7 mouse cellular contexts compared by ENCODE assay signal in genomic region chr2:165288315-165289031, GRCm38 (mm10). TPM values are rescaled to one million over a fixed set of nuclear protein-coding genes. Genes with fewer than 3 reads are reported as not detected.
A peak's percentile ranks its signal among the peaks of the same experiment; 100 is the strongest.
DNase-seq lines count a peak whose midpoint lies in the region; ATAC-seq and TF ChIP-seq lines count a peak whose summit lies in the region.

No protein-coding gene starts in this region.

- peak overlapping the region; percentile 58 for H3K9ac ChIP-seq in embryonic facial prominence, embryonic 15.5 days
- peak overlapping the region; percentile 18; the same call in 1 of the 2 replicates for H3K9ac ChIP-seq in kidney, embryonic 14.5 days (ENCODE audit: low read depth, low read length)
- peak overlapping the region; percentile 71 for H3K9ac ChIP-seq in limb, embryonic 12.5 days (replicated peaks)

- 52% methylated on average over 18 of the region's 18 CpGs for WGBS in embryonic facial prominence, embryonic 15.5 days
- 67% methylated on average over 18 of the region's 18 CpGs for WGBS in heart, embryonic 10.5 days
- 69% methylated on average over 18 of the region's 18 CpGs for WGBS in kidney, embryonic 14.5 days
- 69% methylated on average over 18 of the region's 18 CpGs for WGBS in limb, embryonic 12.5 days

- ATAC-seq in embryonic facial prominence, embryonic 15.5 days (ENCODE audit: insufficient number of reproducible peaks, low FRiP score, low TSS enrichment, low read depth) = peak; percentile 69
- peak; percentile 40; the same call in 1 of the 2 replicates for ATAC-seq in kidney, embryonic 14.5 days (ENCODE audit: low FRiP score, low TSS enrichment)
- no peak for ATAC-seq in limb, embryonic 12.5 days (ENCODE audit: insufficient number of reproducible peaks, insufficient read depth, low FRiP score, low TSS enrichment, low read depth)

- TF ChIP-seq POLR2A in bone marrow macrophage, adult 2 months (IDR thresholded peaks at IDR 0.05; ENCODE audit: borderline replicate concordance, low read depth, low read length) = no peak
- no peak for TF ChIP-seq POLR2A in myocyte (IDR thresholded peaks at IDR 0.05; ENCODE audit: insufficient read length, low read depth)

- peak overlapping the region; percentile 85 for H3K4me2 ChIP-seq in embryonic facial prominence, embryonic 15.5 days (replicated peaks)
- peak overlapping the region; percentile 95 for H3K4me2 ChIP-seq in kidney, embryonic 14.5 days (replicated peaks; ENCODE audit: low read depth, low read length)
- H3K4me2 ChIP-seq in limb, embryonic 12.5 days = peak overlapping the region; percentile 79
- peak overlapping the region; percentile 96 for H3K4me2 ChIP-seq in myocyte (ENCODE audit: low read depth)

- H3K4me1 ChIP-seq in bone marrow macrophage, adult 2 months (ENCODE audit: control insufficient read depth, insufficient read depth, low read length) = peaks cover 27% of the 10 kb centered on the region
- H3K4me1 ChIP-seq in embryonic facial prominence, embryonic 15.5 days = peaks cover 29% of the 10 kb centered on the region
- peaks cover 34% of the 10 kb centered on the region for H3K4me1 ChIP-seq in heart, embryonic 10.5 days
- peaks cover 17% of the 10 kb centered on the region for H3K4me1 ChIP-seq in kidney, embryonic 14.5 days (ENCODE audit: control insufficient read depth, insufficient read depth, low read length)
- peaks cover 19% of the 10 kb centered on the region for H3K4me1 ChIP-seq in limb, embryonic 12.5 days (replicated peaks)

- no peaks in the 10 kb centered on the region for H3K9me3 ChIP-seq in embryonic facial prominence, embryonic 15.5 days (replicated peaks)
- no peaks in the 10 kb centered on the region for H3K9me3 ChIP-seq in heart, embryonic 10.5 days
- H3K9me3 ChIP-seq in kidney, embryonic 14.5 days (ENCODE audit: control insufficient read depth, low read length) = no peaks in the 10 kb centered on the region
- H3K9me3 ChIP-seq in limb, embryonic 12.5 days = no peaks in the 10 kb centered on the region

- H3K27me3 ChIP-seq in embryonic facial prominence, embryonic 15.5 days = no peaks in the 10 kb centered on the region
- no peaks in the 10 kb centered on the region for H3K27me3 ChIP-seq in heart, embryonic 10.5 days (ENCODE audit: insufficient read depth, poor library complexity, severe bottlenecking)
- no peaks in the 10 kb centered on the region for H3K27me3 ChIP-seq in kidney, embryonic 14.5 days (ENCODE audit: control insufficient read depth, insufficient read depth, low read length)
- H3K27me3 ChIP-seq in limb, embryonic 12.5 days = no peaks in the 10 kb centered on the region
- H3K27me3 ChIP-seq in myocyte (ENCODE audit: control insufficient read depth, insufficient read depth, insufficient read length) = no peaks in the 10 kb centered on the region

- H3K27ac ChIP-seq in bone marrow macrophage, adult 2 months (ENCODE audit: insufficient read depth, low read depth, low read length) = peak overlapping the region; percentile 66
- peak overlapping the region; percentile 88 for H3K27ac ChIP-seq in embryonic facial prominence, embryonic 15.5 days (replicated peaks)
- H3K27ac ChIP-seq in heart, embryonic 10.5 days = peak overlapping the region; percentile 91
- no peak overlapping the region for H3K27ac ChIP-seq in kidney, embryonic 14.5 days (ENCODE audit: low read depth, low read length)
- H3K27ac ChIP-seq in limb, embryonic 12.5 days = peak overlapping the region; percentile 62

- H3K79me2 ChIP-seq in myocyte (ENCODE audit: control insufficient read depth, insufficient read depth) = no peaks in the 10 kb centered on the region

- no peak for TF ChIP-seq CTCF in bone marrow macrophage, adult 2 months (IDR thresholded peaks at IDR 0.05; ENCODE audit: low read depth, low read length)

- H3K4me3 ChIP-seq in bone marrow macrophage, adult 2 months (ENCODE audit: insufficient read depth, low read length) = peak overlapping the region; percentile 90
- peak overlapping the region; percentile 84 for H3K4me3 ChIP-seq in embryonic facial prominence, embryonic 15.5 days (replicated peaks)
- H3K4me3 ChIP-seq in heart, embryonic 10.5 days = peak overlapping the region; percentile 97
- H3K4me3 ChIP-seq in kidney, embryonic 14.5 days (ENCODE audit: low read length) = peak overlapping the region; percentile 73; the same call in 1 of the 2 replicates
- peak overlapping the region; percentile 72 for H3K4me3 ChIP-seq in limb, embryonic 12.5 days (replicated peaks)
- peak overlapping the region; percentile 58 for H3K4me3 ChIP-seq in myocyte

- peaks cover 39% of the 10 kb centered on the region for H3K36me3 ChIP-seq in embryonic facial prominence, embryonic 15.5 days
- H3K36me3 ChIP-seq in heart, embryonic 10.5 days = peaks cover 39% of the 10 kb centered on the region
- peaks cover 30% of the 10 kb centered on the region for H3K36me3 ChIP-seq in kidney, embryonic 14.5 days (ENCODE audit: control insufficient read depth, insufficient read depth, low read length)
- H3K36me3 ChIP-seq in limb, embryonic 12.5 days = peaks cover 43% of the 10 kb centered on the region
- H3K36me3 ChIP-seq in myocyte (ENCODE audit: control insufficient read depth, insufficient read depth) = no peaks in the 10 kb centered on the region

- DNase-seq in heart, embryonic 10.5 days (ENCODE audit: low spot score) = no peak
- peak; percentile 80 for DNase-seq in urinary bladder, postnatal 14 days (ENCODE audit: low spot score)

- no peak overlapping the region for H3ac ChIP-seq in myocyte (ENCODE audit: control insufficient read depth, insufficient read length)

TF ChIP-seq in myocyte, 11 proteins besides CTCF, POLR2A, EP300 and RAD21:
- TF ChIP-seq E2F4 (IDR thresholded peaks at IDR 0.05; ENCODE audit: insufficient read depth) (no peak), CEBPB (IDR thresholded peaks at IDR 0.05; ENCODE audit: insufficient read depth, poor library complexity, severe bottlenecking) (no peak), REST (IDR thresholded peaks at IDR 0.05; ENCODE audit: insufficient read depth, insufficient read length) (no peak), POLR2AphosphoS2 (IDR thresholded peaks at IDR 0.05; ENCODE audit: insufficient read length, low read depth) (peak; percentile 66)

RNA-seq across cellular contexts. Expression of gene Slc35c2, which starts 0.8 kb away (rescaled TPM):
- 44.6 and 49.8 TPM in 2 replicates for polyA plus RNA-seq in bone marrow macrophage, adult 2 months (2012; ENCODE audit: insufficient read depth, insufficient read length, missing spikeins)
- 58.7 and 59.5 TPM in 2 replicates for polyA plus RNA-seq in embryonic facial prominence, embryonic 15.5 days (2015; fragmentation: Nextera tagmentation; extraction: Ambion mirVana)
- 57.3 and 61.9 TPM in 2 replicates for polyA plus RNA-seq in heart, embryonic 10.5 days (2016; fragmentation: Nextera tagmentation; extraction: Ambion mirVana)
- 35.4 and 54.1 TPM in 2 replicates for polyA plus RNA-seq in kidney, embryonic 14.5 days (2014; fragmentation: Nextera tagmentation; extraction: Ambion mirVana)
- 47.2 and 48.3 TPM in 2 replicates for polyA plus RNA-seq in limb, embryonic 12.5 days (2016; fragmentation: Nextera tagmentation; extraction: Ambion mirVana)
- polyA plus RNA-seq in myocyte (2012; fragmentation: generic; extraction: Trizol) = 50.3 TPM

RNA-seq across cellular contexts. Expression of gene Elmo2, which starts 37.8 kb away (rescaled TPM):
- 54.6 and 61.0 TPM in 2 replicates for polyA plus RNA-seq in bone marrow macrophage, adult 2 months (2012; ENCODE audit: insufficient read depth, insufficient read length, missing spikeins)
- 86.4 and 91.3 TPM in 2 replicates for polyA plus RNA-seq in embryonic facial prominence, embryonic 15.5 days (2015; fragmentation: Nextera tagmentation; extraction: Ambion mirVana)
- polyA plus RNA-seq in heart, embryonic 10.5 days (2016; fragmentation: Nextera tagmentation; extraction: Ambion mirVana) = 56.5 and 61.3 TPM in 2 replicates
- polyA plus RNA-seq in kidney, embryonic 14.5 days (2014; fragmentation: Nextera tagmentation; extraction: Ambion mirVana) = 56.9 and 84.1 TPM in 2 replicates
- polyA plus RNA-seq in limb, embryonic 12.5 days (2016; fragmentation: Nextera tagmentation; extraction: Ambion mirVana) = 83.2 and 88.4 TPM in 2 replicates
- 20.4 TPM for polyA plus RNA-seq in myocyte (2012; fragmentation: generic; extraction: Trizol)

RNA-seq across cellular contexts. Expression of gene Cdh22, which starts 53.8 kb away (rescaled TPM):
- polyA plus RNA-seq in bone marrow macrophage, adult 2 months (2012; ENCODE audit: insufficient read depth, insufficient read length, missing spikeins) = not detected in 2 replicates
- 0.83 and 1.0 TPM in 2 replicates for polyA plus RNA-seq in embryonic facial prominence, embryonic 15.5 days (2015; fragmentation: Nextera tagmentation; extraction: Ambion mirVana)
- 0.04 and 0.12 TPM in 2 replicates for polyA plus RNA-seq in heart, embryonic 10.5 days (2016; fragmentation: Nextera tagmentation; extraction: Ambion mirVana)
- 0.74 and 1.2 TPM in 2 replicates for polyA plus RNA-seq in kidney, embryonic 14.5 days (2014; fragmentation: Nextera tagmentation; extraction: Ambion mirVana)
- 0.90 and 1.9 TPM in 2 replicates for polyA plus RNA-seq in limb, embryonic 12.5 days (2016; fragmentation: Nextera tagmentation; extraction: Ambion mirVana)
- 1.5 TPM for polyA plus RNA-seq in myocyte (2012; fragmentation: generic; extraction: Trizol)

Comparison
In these comparisons a context has a peak if more than half of its experiments do, and no peak if none do; other contexts are left out.
1. H3K9ac ChIP-seq: peak in every context shown above with its lines; median percentile 71 in limb, embryonic 12.5 days; 58 in embryonic facial prominence, embryonic 15.5 days; 18 in kidney, embryonic 14.5 days.